Mouse (Mus musculus) ES-Bruce4 (cell line): ENCODE measurements at regions not wholly inside any gene's neighbourhood (a gene's known extent, or its start where the extent isn't known, plus 50 kb on each side); places are given as distances from the start of the nearest gene placed in this dataset.

Source experiments
- CTCF ChIP-seq: IDR thresholded peaks from one replicate; pipeline ENCODE4 v1.8.1; 2011; ENCODE audit warnings: low read depth, low read length
- EP300 ChIP-seq: IDR thresholded peaks from 2 replicates; pipeline ENCODE4 v1.6.1; 2011; ENCODE audit warnings: low read depth, low read length; ENCODE audit not compliant: insufficient read depth
- POLR2A ChIP-seq: IDR thresholded peaks from one replicate; pipeline ENCODE4 v1.8.1; 2011; ENCODE audit warnings: low read length; ENCODE audit not compliant: insufficient read depth

DNA sequence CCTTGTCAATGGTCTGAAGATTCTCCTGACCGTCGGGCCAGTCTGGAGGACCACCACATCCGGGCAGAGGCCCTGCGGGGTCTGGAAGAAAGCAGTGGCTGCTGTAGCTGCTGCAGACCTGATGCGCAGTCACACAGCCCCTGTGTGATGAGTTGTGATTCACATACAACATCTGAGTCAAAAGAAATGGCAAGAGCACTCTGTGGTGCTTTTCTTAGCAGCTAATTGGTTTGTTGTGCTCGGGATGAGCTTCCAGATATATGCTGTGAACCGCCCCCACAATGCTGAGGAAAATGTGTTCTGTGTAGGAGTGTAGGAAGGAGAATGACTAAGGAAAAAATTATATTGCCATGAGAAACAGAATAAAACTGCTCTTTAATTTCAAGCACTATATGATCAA, 290.6 kb downstream of the Fam84a start:
- no peak for TF ChIP-seq POLR2A
- TF ChIP-seq CTCF: no peak
- TF ChIP-seq EP300: no peak
